Mouse (Mus musculus): ENCODE measurements at regions not wholly inside any gene's neighbourhood (a gene's known extent, or its start where the extent isn't known, plus 50 kb on each side); places are given as distances from the start of the nearest gene placed in this dataset.

- Histone ChIP-seq H3K27ac (replicated peaks; ENCODE audit: low read depth, low read length) (no peak overlapping the region), H3K4me1 (ENCODE audit: control insufficient read depth, insufficient read depth, insufficient read length, low read length) (peaks cover 4% of the 10 kb centered on the region; the same call in 1 of the 2 replicates), H3K4me3 (ENCODE audit: insufficient read depth, low read depth, low read length) (no peak overlapping the region)
These were observed 96.2 kb upstream of the Bank1 start for GRCm38 (mm10) chr3:136421969-136422614.

- Histone ChIP-seq H3K27ac (replicated peaks; ENCODE audit: low read depth, low read length) (no peak overlapping the region), H3K4me3 (ENCODE audit: insufficient read depth, low read depth, low read length) (no peak overlapping the region)
These were observed 79.7 kb upstream of the Bank1 start for GRCm38 (mm10) chr3:136405606-136406005.

GRCm38 (mm10) chr3:136383282-136383681 lies 57.4 kb upstream of the Bank1 start:
- Histone ChIP-seq H3K27ac (replicated peaks; ENCODE audit: low read depth, low read length) (no peak overlapping the region), H3K4me3 (ENCODE audit: insufficient read depth, low read depth, low read length) (no peak overlapping the region), H3K4me1 (ENCODE audit: control insufficient read depth, insufficient read depth, insufficient read length, low read length) (no peaks in the 10 kb centered on the region)

More at GRCm38 (mm10) chr3:136405606-136406005, 79.7 kb upstream of the Bank1 start:
- H3K4me1 ChIP-seq (ENCODE audit: control insufficient read depth, insufficient read depth, insufficient read length, low read length): no peaks in the 10 kb centered on the region

- H3K27ac ChIP-seq (replicated peaks; ENCODE audit: low read depth, low read length): no peak overlapping the region
These were observed 54.8 kb upstream of the Bank1 start for GRCm38 (mm10) chr3:136380644-136381043.

GRCm38 (mm10) chr3:136379741-136380398 lies 54.0 kb upstream of the Bank1 start:
- H3K27ac ChIP-seq (replicated peaks; ENCODE audit: low read depth, low read length): no peak overlapping the region
- H3K4me1 ChIP-seq (ENCODE audit: control insufficient read depth, insufficient read depth, insufficient read length, low read length): no peaks in the 10 kb centered on the region
- H3K4me3 ChIP-seq (ENCODE audit: insufficient read depth, low read depth, low read length): no peak overlapping the region

More at GRCm38 (mm10) chr3:136380644-136381043, 54.8 kb upstream of the Bank1 start:
- Histone ChIP-seq H3K4me3 (ENCODE audit: insufficient read depth, low read depth, low read length) (no peak overlapping the region), H3K4me1 (ENCODE audit: control insufficient read depth, insufficient read depth, insufficient read length, low read length) (no peaks in the 10 kb centered on the region)

GRCm38 (mm10) chr3:136376893-136377292 lies 51.0 kb upstream of the Bank1 start:
- Histone ChIP-seq H3K4me1 (ENCODE audit: control insufficient read depth, insufficient read depth, insufficient read length, low read length) (no peaks in the 10 kb centered on the region), H3K4me3 (ENCODE audit: insufficient read depth, low read depth, low read length) (no peak overlapping the region), H3K27ac (replicated peaks; ENCODE audit: low read depth, low read length) (no peak overlapping the region)

Measured in brown adipose tissue, adult 24 weeks (tissue).